Mouse (Mus musculus) embryonic fibroblast, embryonic 13.5 days (primary cell): ENCODE measurements around the gene Tubb5.

Source experiments
- CTCF ChIP-seq: IDR thresholded peaks from 2 replicates; pipeline ENCODE4 v1.5.1; 2011; ENCODE audit warnings: mild to moderate bottlenecking, control low read depth, low read length, moderate library complexity, borderline replicate concordance; ENCODE audit not compliant: insufficient read depth
- POLR2A ChIP-seq: IDR thresholded peaks from 2 replicates; pipeline ENCODE4 v1.6.1; 2011; ENCODE audit warnings: low read depth, mild to moderate bottlenecking, control low read depth, low read length, moderate library complexity

DNA sequence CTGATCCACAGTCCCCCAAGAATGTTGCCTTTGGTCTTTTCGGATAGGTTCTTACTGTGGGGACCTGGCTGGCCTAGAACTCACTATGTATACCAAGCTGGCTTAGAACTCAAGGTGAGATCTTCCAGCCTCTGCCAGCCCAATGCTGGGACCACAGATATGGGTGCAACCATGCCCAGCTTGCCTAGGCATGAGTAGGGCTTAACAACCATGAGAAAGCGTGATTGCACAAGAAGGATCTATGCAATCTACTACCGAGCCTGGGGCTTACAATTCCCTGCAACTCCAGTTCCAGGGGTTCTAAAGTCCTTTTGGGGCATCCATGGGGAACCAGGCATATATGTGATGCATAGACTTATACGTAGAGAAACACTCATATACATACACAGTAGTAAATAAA is 47.2 kb downstream of the Tubb5 start:
- TF ChIP-seq CTCF, result no peak
- TF ChIP-seq POLR2A, result no peak
